Mouse (Mus musculus): Measurements from ENCODE around the gene Gm13090.

The Gm13090 gene

DNA sequence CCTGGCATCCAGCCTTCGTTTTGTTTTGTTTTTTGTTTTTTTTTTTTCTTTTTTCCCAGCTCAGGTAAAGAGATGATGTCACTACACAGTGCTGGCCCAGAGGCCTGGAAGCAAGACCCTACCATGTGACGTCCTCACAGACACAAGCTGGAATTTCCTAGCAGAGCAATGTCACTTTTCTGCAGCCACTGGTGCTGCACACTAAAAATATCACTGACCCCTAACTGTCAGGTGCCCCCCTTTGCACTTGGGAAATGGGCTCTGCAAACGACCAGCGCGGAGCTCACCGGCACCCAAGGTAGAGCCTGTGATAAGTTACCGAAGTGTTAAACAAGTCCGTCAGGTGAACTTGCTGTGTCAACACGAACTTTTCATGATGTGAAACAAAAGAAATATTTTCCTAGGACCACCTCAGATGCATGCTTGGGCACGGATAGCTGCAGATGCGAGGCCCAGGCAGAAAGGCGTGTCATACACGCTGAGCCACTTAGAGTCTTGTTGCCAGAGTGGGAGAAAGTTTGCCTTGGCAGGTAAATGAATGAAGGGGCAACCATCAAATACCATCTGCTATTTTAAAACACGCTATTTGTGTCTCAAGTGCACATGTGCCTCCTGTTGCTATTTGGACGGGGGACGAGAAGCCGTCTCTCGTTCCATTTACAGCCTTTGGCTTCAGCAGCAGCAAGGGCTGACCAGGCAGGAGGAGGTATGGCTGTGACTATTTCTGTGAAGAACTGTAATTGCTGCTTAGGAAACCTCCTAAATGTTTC, 7.1 kb downstream of the Gm13090 start:
- no peak for DNase-seq (ENCODE audit: low spot score)

DNA sequence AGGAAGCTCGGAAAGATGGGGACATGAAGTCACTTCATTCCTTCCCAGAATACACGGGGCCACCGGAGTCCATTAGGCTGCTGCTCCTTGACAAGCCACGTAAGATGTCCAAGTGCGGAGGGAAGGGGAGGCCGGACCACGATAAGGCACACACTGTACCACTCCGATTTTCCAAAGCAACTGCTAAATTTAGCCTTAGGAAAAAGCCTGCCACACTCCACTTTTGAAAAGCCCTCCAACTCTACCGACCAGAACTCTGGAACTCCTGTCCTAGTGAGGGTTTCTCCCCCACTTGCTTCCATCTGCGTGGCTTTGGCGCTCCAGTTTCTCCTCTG, 7.7 kb downstream of the Gm13090 start:
- no peak for DNase-seq (ENCODE audit: low spot score)

DNA sequence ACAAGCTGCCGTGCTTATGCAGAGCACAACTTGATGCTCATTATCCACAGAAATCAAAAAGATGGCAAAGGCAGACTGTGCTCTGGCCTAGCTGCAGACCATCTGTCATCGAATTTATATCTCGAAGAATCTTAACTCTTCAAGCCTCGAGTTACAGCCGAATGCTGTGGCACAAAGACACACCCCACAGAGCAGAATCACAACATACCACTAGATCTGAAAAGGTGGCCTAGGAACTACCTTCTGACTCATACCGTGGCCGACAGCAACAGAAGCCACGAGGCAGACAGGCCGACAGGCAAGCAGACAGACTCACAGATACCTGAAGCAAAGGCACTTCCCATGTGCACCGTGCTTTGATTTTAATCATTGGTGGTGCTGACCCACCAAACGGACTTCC, 14.3 kb downstream of the Gm13090 start:
- no peak for DNase-seq (ENCODE audit: low spot score)

DNA sequence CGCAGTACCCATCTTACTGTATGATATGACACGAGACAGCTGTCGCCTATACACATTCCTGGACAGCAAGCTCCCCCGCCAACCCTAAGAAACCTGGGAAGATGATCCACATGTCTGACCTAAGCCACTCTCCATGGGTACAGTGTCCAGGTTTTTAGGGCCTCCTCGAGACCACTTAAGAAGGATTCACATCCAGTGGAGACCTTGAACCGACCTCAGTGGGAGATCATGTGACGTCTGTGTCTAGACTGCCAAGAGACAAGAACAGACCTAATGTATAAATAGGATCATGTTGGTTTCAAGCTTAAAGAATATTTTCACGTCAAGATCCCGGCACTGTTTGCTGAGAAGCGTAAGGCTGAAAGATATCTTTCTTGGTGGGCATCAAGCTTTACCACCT, 14.8 kb downstream of the Gm13090 start:
- DNase-seq (ENCODE audit: low spot score), result no peak

GRCm38 (mm10) chr4:151105886-151106285, 16.5 kb downstream of the Gm13090 start:
- DNase-seq (ENCODE audit: low spot score), result no peak

DNA sequence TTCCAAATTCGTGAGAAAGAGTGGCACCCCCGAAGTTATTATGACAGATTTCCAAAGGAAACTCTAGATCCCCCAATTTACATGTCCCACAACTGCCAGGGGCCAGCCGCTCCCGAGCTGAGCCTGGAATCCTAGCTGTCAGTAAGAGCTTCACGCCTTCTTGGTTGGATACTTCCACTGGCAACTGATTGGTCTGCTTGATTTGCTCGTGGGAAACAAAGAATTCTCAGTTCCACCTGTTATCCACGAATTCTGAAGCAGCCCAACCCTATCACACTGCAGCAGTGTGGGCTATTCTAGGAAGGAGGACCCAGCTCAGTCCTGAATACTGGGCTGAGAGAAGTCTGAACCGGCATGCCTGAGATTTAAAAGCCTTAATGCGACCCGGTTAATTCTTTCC, 17.1 kb downstream of the Gm13090 start:
- no peak for DNase-seq (ENCODE audit: low spot score)

DNA sequence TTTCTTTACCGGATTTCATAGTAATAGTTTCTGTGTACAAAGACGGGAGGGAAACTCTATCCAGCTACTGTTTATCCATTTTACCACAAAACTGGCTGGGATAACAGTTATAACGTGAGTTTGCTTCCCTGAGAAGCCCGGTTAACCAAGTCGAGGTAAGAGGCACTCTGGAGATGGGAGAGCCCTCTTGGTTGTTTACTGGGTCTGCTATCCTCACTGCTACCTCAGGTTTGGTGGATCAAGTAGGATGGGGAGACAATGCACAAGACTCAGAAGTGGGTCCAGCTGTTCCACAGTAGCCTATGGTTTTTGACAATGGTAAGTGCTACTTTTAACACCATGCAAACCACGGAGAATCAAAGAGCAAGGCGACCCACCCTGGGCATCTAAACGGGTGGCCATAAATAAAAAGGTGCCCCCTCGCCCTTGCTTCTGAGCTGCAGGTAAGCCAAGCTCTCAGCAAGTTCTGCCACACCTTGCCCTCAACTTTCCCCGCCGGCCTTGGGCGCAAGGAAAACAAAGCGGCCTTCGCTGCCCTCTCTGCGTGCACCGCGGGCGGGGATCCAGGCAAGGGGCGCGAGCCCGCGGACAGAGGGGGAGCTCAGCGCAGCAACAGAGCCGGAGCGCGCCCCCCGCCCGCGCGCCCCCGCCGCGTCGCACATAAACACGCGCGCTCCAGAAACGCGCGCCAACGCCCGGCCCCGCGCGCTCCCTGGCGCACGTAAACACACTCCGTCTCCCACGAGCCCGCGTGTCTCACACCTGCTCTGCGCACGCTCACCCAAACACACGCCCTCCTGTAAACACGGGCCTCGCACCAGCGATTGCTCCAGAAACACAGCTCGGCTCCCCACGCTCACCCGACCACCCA, 18.0 kb downstream of the Gm13090 start:
- DNase-seq (ENCODE audit: low spot score), result peak; percentile 56

DNA sequence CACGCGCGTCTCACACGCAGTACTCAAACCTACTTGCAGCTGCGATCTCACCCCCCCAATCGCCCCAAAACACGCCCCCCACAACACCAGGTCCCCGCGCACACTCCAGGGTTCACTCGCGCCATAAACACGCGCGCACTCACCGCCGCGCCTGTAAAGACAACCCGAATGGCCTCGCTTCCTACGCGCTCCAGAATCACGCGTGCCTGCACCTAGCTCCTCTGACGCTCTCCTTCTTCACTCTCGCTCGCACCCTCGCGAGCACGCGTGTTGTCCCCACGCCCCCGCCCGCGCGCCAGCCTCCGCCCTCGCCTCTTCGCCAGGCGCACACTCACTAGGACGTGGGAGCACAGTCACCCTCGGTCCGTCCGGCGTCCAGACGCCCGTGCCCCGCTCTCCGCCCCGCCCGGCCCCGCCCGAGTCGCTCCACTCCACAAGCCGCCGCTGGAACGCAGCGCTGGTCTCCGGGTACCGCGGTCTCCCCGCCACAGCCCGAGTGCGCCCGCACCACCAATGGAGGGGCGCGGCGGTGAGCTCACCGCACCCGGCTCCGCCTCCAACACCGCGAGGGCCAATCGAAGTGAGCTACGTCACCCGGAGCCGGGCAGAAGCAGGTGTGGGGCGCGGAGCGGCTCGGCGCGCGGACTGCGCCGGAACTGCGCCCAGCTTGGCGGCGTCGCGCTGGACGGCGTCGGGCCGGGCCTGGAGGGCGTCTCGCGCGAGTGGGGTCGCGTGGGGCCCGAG, 18.8 kb downstream of the Gm13090 start:
- DNase-seq (ENCODE audit: low spot score), result peak; percentile 92

- DNase-seq (ENCODE audit: low spot score), result no peak
These were observed 19.5 kb downstream of the Gm13090 start for GRCm38 (mm10) chr4:151108834-151109241.

DNA sequence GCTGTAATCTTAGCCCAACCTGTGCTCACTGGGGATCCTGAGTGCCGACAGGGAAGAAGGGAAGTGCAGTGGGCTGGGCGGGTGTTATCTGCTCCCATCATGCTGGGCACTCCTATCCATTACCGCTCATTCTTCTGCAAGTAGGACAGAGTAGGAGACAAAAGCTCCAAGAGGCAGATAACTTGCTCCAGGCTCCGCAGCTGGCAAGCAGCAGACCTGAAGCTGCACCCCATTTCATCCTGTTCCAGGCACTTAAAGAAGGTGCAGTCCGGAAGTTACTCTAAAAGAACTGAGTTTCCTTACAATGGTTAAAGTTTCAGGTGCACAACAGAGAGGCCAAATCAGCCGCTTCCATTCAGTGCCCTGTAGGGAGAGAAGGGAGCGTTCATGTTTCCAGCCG, 21.9 kb downstream of the Gm13090 start:
- DNase-seq (ENCODE audit: low spot score), result no peak

GRCm38 (mm10) chr4:151114574-151114973, 25.2 kb downstream of the Gm13090 start:
- no peak for DNase-seq (ENCODE audit: low spot score)

GRCm38 (mm10) chr4:151118883-151119282, 29.5 kb downstream of the Gm13090 start:
- no peak for DNase-seq (ENCODE audit: low spot score)

- DNase-seq (ENCODE audit: low spot score), result no peak
These were observed 38.5 kb downstream of the Gm13090 start for GRCm38 (mm10) chr4:151127636-151128548.

DNA sequence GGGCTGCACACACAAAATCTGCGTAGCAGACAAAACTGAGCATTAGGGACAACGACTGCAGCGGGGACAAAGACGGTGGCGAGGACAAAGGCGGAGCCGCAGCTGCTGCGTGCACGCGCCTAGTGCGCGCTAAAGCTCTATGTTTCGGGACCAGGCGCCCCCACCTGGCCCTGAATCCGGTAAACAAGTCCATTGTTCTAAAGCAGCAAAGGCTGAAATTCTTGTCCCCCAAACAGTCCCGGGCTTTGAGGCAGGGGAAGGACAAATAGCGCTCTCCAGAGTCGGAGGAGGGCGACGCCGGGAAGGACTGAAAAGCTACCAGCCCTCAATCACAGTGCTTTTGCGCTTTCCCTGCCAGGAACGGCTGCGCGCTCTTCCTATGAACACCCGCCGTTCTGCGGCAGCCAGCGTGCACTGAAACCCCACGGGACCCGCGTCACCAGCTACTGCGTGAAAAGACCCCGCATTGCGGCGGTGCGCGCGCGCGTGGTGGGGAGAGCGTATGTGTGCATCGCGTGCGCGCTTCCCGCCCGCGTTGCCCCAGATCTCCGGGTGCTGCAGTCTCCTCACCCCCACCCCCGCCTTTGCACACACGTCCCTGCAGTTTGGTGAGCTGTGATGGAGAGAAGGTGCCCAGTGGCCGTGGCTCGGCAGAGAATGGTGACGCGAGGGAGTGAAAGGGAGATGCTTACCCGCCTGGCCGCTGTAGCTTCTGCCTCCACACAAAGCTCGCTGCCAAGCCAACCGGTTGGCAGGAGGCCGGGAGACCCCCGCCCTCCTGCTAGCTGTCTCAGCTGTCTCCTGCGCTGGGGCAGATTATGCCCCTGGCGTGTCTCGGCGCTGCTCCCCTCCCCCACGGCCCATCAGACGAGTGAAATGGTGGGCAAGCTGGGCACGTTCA, 39.5 kb downstream of the Gm13090 start:
- DNase-seq (ENCODE audit: low spot score), result no peak

GRCm38 (mm10) chr4:151129725-151130557, 40.6 kb downstream of the Gm13090 start:
- no peak for DNase-seq (ENCODE audit: low spot score)

- no peak for DNase-seq (ENCODE audit: low spot score)
These were observed 41.6 kb downstream of the Gm13090 start for GRCm38 (mm10) chr4:151130756-151131490.

DNA sequence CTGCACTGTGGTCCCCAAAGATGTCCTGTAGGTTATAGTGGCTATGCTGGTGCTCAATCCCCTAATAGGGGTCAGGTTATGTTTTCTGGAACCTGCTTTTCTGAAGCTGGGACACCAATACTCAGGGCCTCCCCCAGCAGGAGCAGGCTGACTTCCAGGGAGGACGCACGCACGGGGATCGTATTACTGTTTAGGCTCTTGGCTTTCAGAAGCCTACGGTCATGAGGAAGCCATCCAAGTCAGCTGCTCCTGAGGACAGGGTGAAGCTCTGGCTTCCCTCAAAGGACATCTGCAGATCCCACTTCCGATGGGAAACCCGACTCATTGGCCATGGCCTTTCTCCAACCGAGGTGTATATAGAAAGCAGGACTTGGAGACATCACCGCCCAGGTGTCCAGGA, 43.1 kb downstream of the Gm13090 start:
- no peak for DNase-seq (ENCODE audit: low spot score)

GRCm38 (mm10) chr4:151133760-151134159, 44.4 kb downstream of the Gm13090 start:
- DNase-seq (ENCODE audit: low spot score), result no peak

DNA sequence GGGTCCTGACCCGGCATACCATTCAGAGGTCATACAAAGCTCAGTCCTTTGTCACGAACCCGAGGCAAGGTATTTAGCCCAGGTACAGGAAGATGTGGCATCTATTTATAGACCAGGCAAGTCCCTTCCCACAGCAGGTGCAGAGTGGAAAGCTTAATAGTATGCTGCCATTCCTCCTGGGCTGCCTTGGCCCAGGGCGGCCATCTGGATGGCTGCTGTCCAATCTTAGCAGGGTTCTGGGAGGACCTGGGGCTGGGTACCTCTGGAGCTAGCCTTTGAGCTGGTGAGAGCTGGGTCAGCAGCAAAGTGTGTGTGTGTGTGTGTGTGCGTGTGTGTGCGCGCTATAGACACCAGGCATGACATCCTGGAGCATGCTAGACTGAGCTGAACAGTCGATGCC, 46.1 kb downstream of the Gm13090 start:
- no peak for DNase-seq (ENCODE audit: low spot score)
